Mouse (Mus musculus) bone marrow, adult 2 months (tissue): ENCODE results near the gene Cramp1l.

Experiments used
- CTCF ChIP-seq: fragments of 200-500 bp; IDR thresholded peaks from 2 replicates; pipeline ENCODE4 v1.5.1; 2011; ENCODE audit warnings: low read length, control low read depth; ENCODE audit not compliant: control insufficient read depth, insufficient read depth
- POLR2A ChIP-seq: fragments of 200-500 bp; IDR thresholded peaks from 2 replicates; pipeline ENCODE4 v1.6.1; 2011; ENCODE audit warnings: low read depth, mild to moderate bottlenecking, control low read depth, low read length, borderline replicate concordance; ENCODE audit not compliant: control insufficient read depth

- TF ChIP-seq CTCF = no peak
- no peak for TF ChIP-seq POLR2A
Measured at GRCm38 (mm10) chr17:24935666-24936065, 79.9 kb downstream of the Cramp1l start.
